Mouse (Mus musculus) lung, embryonic 14.5 days (tissue): ENCODE data around the gene Fam240a. TPM values are rescaled to one million over a fixed set of nuclear protein-coding genes. Genes with fewer than 3 reads are reported as not detected.

Source experiments
- ATAC-seq: fragments of 200-750 bp; cut with Nextera tagmentation; 2 replicates; pipeline ENCODE4 v1.8.0; 2017; ENCODE audit warnings: mild to moderate bottlenecking, moderate TSS enrichment, moderate library complexity; ENCODE audit not compliant: insufficient read depth
- DNase-seq: peaks from one replicate; pipeline ENCODE4 v3.0.0-alpha.2; 2015
- H3K27ac ChIP-seq: fragments of 300-500 bp; sonication (generic); 2 replicates; pipeline ENCODE4 v1.5.1; 2014; ENCODE audit warnings: low read depth, mild to moderate bottlenecking, moderate library complexity
- H3K27me3 ChIP-seq: fragments of 300-500 bp; sonication (generic); 2 replicates; pipeline ENCODE4 v1.6.1; 2014; ENCODE audit warnings: low read length, control low read depth; ENCODE audit not compliant: insufficient read depth
- H3K36me3 ChIP-seq: fragments of 300-500 bp; sonication (generic); 2 replicates; pipeline ENCODE4 v1.6.1; 2014; ENCODE audit warnings: control low read depth; ENCODE audit not compliant: insufficient read depth
- H3K4me1 ChIP-seq: fragments of 300-500 bp; sonication (generic); 2 replicates; pipeline ENCODE4 v1.6.1; 2014; ENCODE audit warnings: antibody characterized with exemption, control low read depth; ENCODE audit not compliant: insufficient read depth
- H3K4me2 ChIP-seq: fragments of 300-500 bp; sonication (generic); 2 replicates; pipeline ENCODE4 v1.6.1; 2014; ENCODE audit warnings: mild to moderate bottlenecking
- H3K4me3 ChIP-seq: fragments of 300-500 bp; sonication (generic); 2 replicates; pipeline ENCODE4 v1.5.1; 2014; ENCODE audit warnings: low read depth, low read length
- H3K9ac ChIP-seq: fragments of 300-500 bp; sonication (generic); 2 replicates; pipeline ENCODE4 v1.6.1; 2014
- H3K9me3 ChIP-seq: fragments of 300-500 bp; sonication (generic); 2 replicates; pipeline ENCODE4 v1.6.1; 2016; ENCODE audit warnings: low read depth, low read length, control low read depth
- CTCF ChIP-seq: IDR thresholded peaks from 2 replicates; pipeline ENCODE4 v1.5.1; 2016; ENCODE audit warnings: antibody characterized with exemption, low read depth
- WGBS: fragments of 180-500 bp; shearing (Covaris S2); extraction: QIAGEN DNeasy Blood & Tissue Kit; methylation state at CpG from one replicate; pipeline ENCODE4 v1.1.7; 2014; 5-methylcytosine and 5-hydroxymethylcytosine counted together
- polyA plus RNA-seq: library from polyadenylated mRNA; unstranded; fragments of >200 nt; fragmentation: Nextera tagmentation; extraction: Ambion mirVana; gene quantifications from 2 replicates; pipeline ENCODE4 v1.2.1, GENCODE M21; 2014

The Fam240a gene
- polyA plus RNA-seq, 1 experiment from 2014 or later = not detected

- Histone ChIP-seq H3K4me1 (no peaks in the 10 kb centered on the region), H3K4me2 (no peak overlapping the region), H3K27me3 (peaks cover 31% of the 10 kb centered on the region), H3K4me3 (no peak overlapping the region), H3K9ac (no peak overlapping the region), H3K27ac (no peak overlapping the region), H3K9me3 (no peaks in the 10 kb centered on the region), H3K36me3 (no peaks in the 10 kb centered on the region)
- 90% methylated on average over 13 of the region's 13 CpGs for WGBS
- ATAC-seq (no peak), DNase-seq (no peak)
- no peak for TF ChIP-seq CTCF
These were observed 35.2 kb upstream of the Fam240a start for GRCm38 (mm10) chr9:110951866-110952265.

GRCm38 (mm10) chr9:110951397-110951796 lies 34.7 kb upstream of the Fam240a start, which contains the start of gene Lrrc2:
Gene Lrrc2, plus strand, starts transcription at chr9:110951545.
- H3K4me1 ChIP-seq = no peaks in the 10 kb centered on the region
- H3K4me3 ChIP-seq = no peak within 1 kb of the TSS
- no peak within 1 kb of the TSS for H3K27ac ChIP-seq
- no peak within 1 kb of the TSS for H3K9ac ChIP-seq
- no peak for TF ChIP-seq CTCF
- H3K27me3 ChIP-seq = peaks cover 36% of the 10 kb centered on the region
- no peaks in the 10 kb centered on the region for H3K9me3 ChIP-seq
- H3K4me2 ChIP-seq = no peak within 1 kb of the TSS
- DNase-seq = no peak
- H3K36me3 ChIP-seq = no peaks in the 10 kb centered on the region
- 71% methylated on average over 11 of the region's 11 CpGs for WGBS
- ATAC-seq = no peak

GRCm38 (mm10) chr9:110950109-110950508 lies 33.4 kb upstream of the Fam240a start:
- peaks cover 44% of the 10 kb centered on the region for H3K27me3 ChIP-seq
- no peak for TF ChIP-seq CTCF

GRCm38 (mm10) chr9:110948813-110949310 lies 32.2 kb upstream of the Fam240a start:
- Histone ChIP-seq H3K4me2 (no peak overlapping the region), H3K27me3 (peaks cover 49% of the 10 kb centered on the region), H3K27ac (no peak overlapping the region), H3K36me3 (no peaks in the 10 kb centered on the region), H3K4me1 (no peaks in the 10 kb centered on the region), H3K9me3 (no peaks in the 10 kb centered on the region), H3K4me3 (no peak overlapping the region), H3K9ac (no peak overlapping the region)
- WGBS = 39% methylated on average over 8 of the region's 8 CpGs
- ATAC-seq (no peak), DNase-seq (no peak)
- TF ChIP-seq CTCF = no peak

More at GRCm38 (mm10) chr9:110950109-110950508, 33.4 kb upstream of the Fam240a start:
- Histone ChIP-seq H3K9me3 (no peaks in the 10 kb centered on the region), H3K4me3 (no peak overlapping the region), H3K4me1 (no peaks in the 10 kb centered on the region), H3K36me3 (no peaks in the 10 kb centered on the region), H3K4me2 (no peak overlapping the region), H3K27ac (no peak overlapping the region), H3K9ac (no peak overlapping the region)
- 89% methylated on average over 3 of the region's 3 CpGs for WGBS
- no peak for ATAC-seq
- DNase-seq = no peak

- Histone ChIP-seq H3K4me1 (no peaks in the 10 kb centered on the region), H3K4me2 (no peak overlapping the region), H3K9ac (no peak overlapping the region), H3K9me3 (no peaks in the 10 kb centered on the region), H3K27ac (no peak overlapping the region), H3K4me3 (no peak overlapping the region), H3K27me3 (peaks cover 41% of the 10 kb centered on the region), H3K36me3 (no peaks in the 10 kb centered on the region)
- no peak for ATAC-seq
- DNase-seq = no peak
- WGBS = 45% methylated on average over 6 of the region's 6 CpGs
- no peak for TF ChIP-seq CTCF
These were observed 31.2 kb upstream of the Fam240a start for GRCm38 (mm10) chr9:110947900-110948299.

GRCm38 (mm10) chr9:110947261-110947661 lies 30.6 kb upstream of the Fam240a start:
- Histone ChIP-seq H3K4me2 (no peak overlapping the region), H3K4me1 (no peaks in the 10 kb centered on the region), H3K4me3 (no peak overlapping the region), H3K9me3 (no peaks in the 10 kb centered on the region), H3K27ac (no peak overlapping the region), H3K36me3 (no peaks in the 10 kb centered on the region), H3K27me3 (peaks cover 35% of the 10 kb centered on the region), H3K9ac (no peak overlapping the region)
- 24% methylated on average over 6 of the region's 6 CpGs for WGBS
- ATAC-seq (no peak), DNase-seq (no peak)
- no peak for TF ChIP-seq CTCF

GRCm38 (mm10) chr9:110946548-110947044 lies 29.9 kb upstream of the Fam240a start:
- Histone ChIP-seq H3K9me3 (no peaks in the 10 kb centered on the region), H3K27me3 (peaks cover 34% of the 10 kb centered on the region), H3K36me3 (no peaks in the 10 kb centered on the region), H3K9ac (no peak overlapping the region), H3K27ac (no peak overlapping the region), H3K4me1 (no peaks in the 10 kb centered on the region), H3K4me2 (no peak overlapping the region), H3K4me3 (no peak overlapping the region)
- TF ChIP-seq CTCF = no peak
- ATAC-seq (no peak), DNase-seq (no peak)
- 14% methylated on average over 20 of the region's 20 CpGs for WGBS
